Mouse (Mus musculus) c-Kit-negative CD71-positive TER-119-positive erythroid progenitor cells, embryonic 14.5 days (primary cell): ENCODE measurements around the gene Zfand3.

ENCODE experiments used
- DNase-seq: peaks from one replicate; pipeline ENCODE4 v3.0.0-alpha.2; 2013; ENCODE audit warnings: low read depth, low spot score

Zfand3 gene

GRCm38 (mm10) chr17:30222837-30223236, 218.3 kb downstream of the Zfand3 start:
- no peak for DNase-seq

GRCm38 (mm10) chr17:30225030-30225740, 220.7 kb downstream of the Zfand3 start:
- no peak for DNase-seq

- no peak for DNase-seq
Observed at GRCm38 (mm10) chr17:30228439-30229215, 224.1 kb downstream of the Zfand3 start.

GRCm38 (mm10) chr17:30230428-30230827, 225.9 kb downstream of the Zfand3 start:
- DNase-seq: no peak

DNA sequence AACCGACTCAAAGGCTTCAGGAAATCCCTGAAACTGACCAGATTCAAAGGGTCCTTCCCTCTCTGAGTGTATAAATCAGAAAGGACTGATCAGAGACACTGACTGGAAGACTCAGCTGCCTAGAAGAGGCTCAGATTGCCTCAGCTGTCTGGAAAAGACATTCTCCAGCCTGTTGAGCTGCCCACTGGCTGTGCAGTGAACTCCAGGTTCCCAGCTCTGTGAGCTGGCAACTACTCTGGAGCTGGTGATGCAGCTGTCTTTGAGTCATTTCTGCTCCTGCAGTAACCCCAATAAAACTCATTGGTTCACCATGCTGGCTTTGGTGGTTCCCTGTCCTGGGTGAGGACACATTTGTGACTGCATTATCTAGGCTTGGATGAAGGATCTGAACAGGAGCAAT, 226.9 kb downstream of the Zfand3 start:
- no peak for DNase-seq

GRCm38 (mm10) chr17:30232698-30233097, 228.2 kb downstream of the Zfand3 start:
- no peak for DNase-seq

DNA sequence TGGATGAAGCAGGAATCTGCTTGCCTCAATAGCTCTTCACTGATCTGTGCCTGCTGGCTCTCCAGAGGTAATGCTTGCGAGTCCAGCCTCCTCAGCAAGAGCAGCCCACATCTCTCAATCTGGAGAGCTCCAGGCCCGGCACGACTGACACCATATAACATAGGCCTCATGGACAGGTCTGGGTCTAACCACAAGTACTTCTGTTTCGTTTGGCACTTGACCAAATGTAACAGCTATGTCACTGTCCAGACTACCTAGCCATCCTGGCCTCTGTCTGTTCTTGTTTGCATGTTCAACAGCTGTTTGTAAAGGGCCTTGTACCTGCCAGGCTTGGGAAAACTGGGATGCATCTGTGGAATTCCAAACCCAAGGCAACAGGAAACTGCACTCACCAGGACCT, 230.8 kb downstream of the Zfand3 start:
- DNase-seq: no peak

DNA sequence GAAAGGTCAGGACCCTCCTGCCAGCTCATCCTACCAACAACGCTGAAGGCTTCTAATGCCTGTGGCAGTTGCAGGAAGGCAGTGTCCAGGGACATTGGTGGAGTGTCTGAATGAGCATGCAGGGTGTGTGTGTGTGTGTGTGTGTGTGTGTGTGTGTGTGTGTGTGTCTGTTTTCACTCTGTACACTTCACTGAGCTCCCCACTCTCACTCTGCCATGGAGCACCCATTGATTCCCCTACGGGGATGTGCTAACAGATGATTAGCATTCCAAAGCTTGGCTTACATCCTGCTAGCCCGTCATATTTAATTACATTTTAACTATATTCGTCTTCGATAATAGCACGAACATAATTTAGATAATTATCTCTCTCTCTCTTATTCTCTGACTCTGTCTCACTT, 232.1 kb downstream of the Zfand3 start:
- DNase-seq: no peak

- DNase-seq: no peak
Observed at GRCm38 (mm10) chr17:30237600-30237999, 233.1 kb downstream of the Zfand3 start.

DNA sequence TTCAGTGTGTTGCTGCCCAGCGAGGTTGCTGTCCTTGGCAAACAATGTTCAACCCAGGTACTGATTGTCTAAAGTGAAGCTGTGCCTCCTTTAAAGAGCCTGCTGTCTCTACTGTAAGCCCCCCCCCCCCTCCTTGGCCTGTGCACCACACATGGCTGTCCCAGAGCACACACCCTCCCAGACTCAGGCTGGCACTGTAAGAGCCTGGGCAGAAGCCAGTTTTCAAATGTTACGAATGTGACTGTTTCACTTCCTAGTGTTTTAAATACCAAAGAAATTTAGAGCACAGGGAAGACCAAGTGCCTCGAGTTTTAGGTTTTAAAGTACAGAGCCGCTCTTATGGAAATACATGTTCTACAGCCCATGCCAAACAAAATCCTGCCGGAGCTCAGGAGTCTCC, 234.9 kb downstream of the Zfand3 start:
- no peak for DNase-seq

GRCm38 (mm10) chr17:30240659-30241058, 236.1 kb downstream of the Zfand3 start:
- DNase-seq: no peak

DNA sequence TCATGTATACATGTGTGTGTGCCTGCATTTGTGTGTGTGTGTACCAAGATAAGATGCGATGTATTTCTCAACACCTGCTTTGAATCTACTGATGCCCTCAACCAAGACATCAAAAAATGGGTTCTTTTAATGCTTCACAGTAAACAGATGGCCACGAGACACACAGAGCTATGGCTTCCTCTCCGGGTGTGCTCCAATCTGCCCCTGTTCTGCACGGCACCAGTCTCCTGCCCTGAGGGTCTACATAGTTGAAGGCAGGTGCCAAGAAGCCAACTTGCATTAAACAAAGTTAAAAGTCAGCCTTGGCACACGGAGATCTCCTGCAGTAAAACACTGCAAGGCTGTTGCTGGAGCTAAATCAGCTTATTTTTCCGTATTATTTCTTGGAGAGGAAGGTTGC, 236.5 kb downstream of the Zfand3 start:
- DNase-seq: no peak

DNA sequence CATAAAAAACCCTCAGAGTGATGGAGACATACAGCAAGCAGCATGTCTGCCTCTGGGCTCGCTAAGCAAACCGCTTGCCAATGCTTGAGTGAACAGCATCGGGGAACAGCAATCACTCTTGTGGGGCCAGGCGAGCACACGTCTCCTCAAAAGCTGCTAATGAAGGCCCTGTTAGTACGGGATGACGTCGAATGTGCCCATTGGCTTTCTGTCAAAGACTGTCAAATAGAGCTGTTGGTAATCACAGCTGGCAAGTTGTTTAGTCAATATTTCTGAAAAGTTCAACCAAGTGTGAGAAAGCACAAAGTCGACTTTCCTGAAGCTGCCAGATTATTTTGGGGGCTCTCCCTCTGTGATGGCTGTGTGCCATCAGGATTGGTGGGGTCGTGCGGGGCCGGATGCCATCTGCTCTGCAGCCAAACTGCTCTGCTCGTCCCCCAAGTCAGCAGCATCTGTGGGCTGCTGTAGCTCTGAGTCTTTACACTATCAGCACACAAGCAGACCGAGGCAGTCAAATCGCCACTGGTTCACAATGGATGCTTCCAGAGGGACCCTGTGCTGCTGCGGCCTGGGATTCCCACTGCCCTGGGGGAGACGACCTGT, 237.3 kb downstream of the Zfand3 start:
- DNase-seq: no peak

GRCm38 (mm10) chr17:30242647-30243046, 238.1 kb downstream of the Zfand3 start:
- DNase-seq: no peak

- no peak for DNase-seq
Observed at GRCm38 (mm10) chr17:30243540-30243939, 239.0 kb downstream of the Zfand3 start.

- no peak for DNase-seq
Observed at GRCm38 (mm10) chr17:30244651-30245307, 240.2 kb downstream of the Zfand3 start.

DNA sequence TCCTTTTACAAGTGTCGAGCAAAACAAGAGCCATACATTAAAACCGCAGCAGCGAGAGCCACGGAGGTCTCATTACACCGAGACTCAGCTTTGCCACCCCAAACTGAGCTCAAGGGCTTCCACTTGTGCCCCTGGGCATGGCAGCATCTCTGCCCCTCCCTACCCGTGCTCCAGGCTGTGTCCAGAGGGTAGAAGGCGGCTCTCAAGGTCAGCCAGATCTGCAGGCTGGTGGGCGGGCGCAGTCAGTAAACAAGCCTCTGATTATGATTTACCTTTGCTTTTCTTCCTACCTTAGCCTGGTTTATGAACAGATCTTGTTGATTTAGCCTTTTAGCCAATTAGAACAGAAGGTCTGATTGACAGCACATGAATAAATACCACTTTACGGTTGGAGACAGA, 240.8 kb downstream of the Zfand3 start:
- no peak for DNase-seq

DNA sequence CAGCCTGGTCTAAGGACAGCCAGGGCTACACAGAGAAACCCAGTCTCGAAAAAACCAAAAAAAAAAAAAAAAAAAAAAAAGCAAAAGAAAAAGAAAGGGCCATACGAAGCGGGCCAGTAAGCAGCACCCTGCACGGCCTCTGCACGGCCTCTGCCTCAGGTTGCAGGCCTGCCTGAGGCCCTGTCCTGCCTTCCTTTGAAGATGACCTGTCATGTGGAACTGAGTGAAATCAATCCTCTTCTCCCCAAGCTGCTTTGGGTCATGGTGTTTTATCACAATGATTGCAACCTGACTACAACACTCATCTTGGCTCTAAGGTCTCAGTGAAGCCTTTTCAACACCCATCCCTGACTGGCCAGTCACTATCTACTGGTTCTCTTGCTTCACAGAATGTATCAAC, 248.5 kb downstream of the Zfand3 start:
- DNase-seq: no peak

DNA sequence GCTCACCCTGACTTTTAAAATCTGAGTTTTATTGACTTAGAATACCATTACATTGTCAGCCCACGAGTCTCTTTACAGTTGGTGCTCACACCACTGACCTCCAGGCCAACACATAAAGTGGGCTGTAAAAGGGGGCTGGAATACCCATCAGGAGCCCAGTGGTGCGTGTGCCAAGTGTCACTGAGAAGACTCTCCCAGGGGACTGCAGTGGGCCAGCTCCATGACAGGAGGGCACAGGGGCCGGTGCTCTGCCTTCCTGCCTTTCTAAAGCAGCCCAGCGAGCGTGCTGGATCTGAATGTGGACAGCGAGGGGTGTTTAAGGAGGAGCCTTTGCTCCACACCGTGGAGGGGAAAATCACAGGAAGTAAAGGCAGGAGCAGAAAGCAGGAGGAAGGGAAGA, 249.4 kb downstream of the Zfand3 start:
- DNase-seq: no peak

- DNase-seq: no peak
Observed at GRCm38 (mm10) chr17:30255928-30256560, 251.5 kb downstream of the Zfand3 start.

GRCm38 (mm10) chr17:30258480-30258879, 253.9 kb downstream of the Zfand3 start:
- DNase-seq: no peak

GRCm38 (mm10) chr17:30259938-30260337, 255.4 kb downstream of the Zfand3 start:
- DNase-seq: no peak
